Mouse (Mus musculus) splenic B cell, adult 2 months (primary cell): Measurements from ENCODE around the gene Trpm8.

ENCODE experiments used
- DNase-seq: peaks from one replicate; pipeline ENCODE4 v3.0.0-alpha.2; 2011; ENCODE audit warnings: low read depth, low spot score
- H3K27me3 ChIP-seq: 2 replicates; pipeline ENCODE4 v1.6.1; 2012; ENCODE audit warnings: mild to moderate bottlenecking, low read length, moderate library complexity, mixed read lengths; ENCODE audit not compliant: control insufficient read depth, poor library complexity, insufficient read depth, severe bottlenecking
- H3K36me3 ChIP-seq: 2 replicates; pipeline ENCODE4 v1.6.1; 2012; ENCODE audit warnings: mild to moderate bottlenecking, low read length, moderate library complexity, mixed read lengths; ENCODE audit not compliant: control insufficient read depth, poor library complexity, insufficient read depth, severe bottlenecking

Trpm8 gene

DNA sequence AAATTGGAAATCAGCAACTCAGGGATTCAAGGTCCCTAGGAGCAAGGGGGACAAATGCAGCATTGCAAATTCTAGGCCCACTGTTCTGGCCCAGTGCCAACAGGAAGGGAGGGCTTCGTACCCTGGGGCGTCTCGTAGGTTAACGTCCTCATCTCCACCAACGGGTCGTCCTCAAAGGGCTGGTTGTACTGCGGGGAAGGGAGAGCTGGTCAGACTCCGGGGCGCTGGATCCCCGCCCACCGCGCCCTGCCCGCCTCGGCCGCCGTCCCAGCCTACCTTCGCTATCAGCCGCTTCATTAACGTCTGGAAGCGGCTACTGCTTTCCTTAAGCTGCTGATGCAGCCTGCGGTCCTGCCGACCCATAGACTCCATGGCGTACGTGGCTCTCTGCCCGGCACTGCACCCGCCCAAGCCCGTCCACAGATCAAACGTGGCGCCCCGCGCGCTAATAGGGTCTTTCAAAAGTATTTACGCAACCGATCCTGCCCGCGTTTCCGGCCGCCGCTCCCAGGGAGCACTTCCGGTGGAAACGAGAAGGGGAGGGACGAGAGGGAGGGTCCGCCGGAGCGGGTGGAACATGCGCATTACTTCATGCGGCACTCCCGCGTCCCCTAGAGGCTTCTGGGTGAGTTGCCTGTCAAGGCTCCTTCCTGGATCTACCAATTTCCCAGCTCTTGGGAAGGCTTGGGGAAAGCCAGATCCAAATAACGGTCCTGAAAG is at the start of gene Trpm8, which contains the start of gene Hjurp:
Trpm8 (plus strand) TSS at position 564 of the 720 bp plus-strand sequence.
Hjurp (minus strand) TSS at position 536 of the 720 bp plus-strand sequence.
- H3K27me3 ChIP-seq, result no peaks in the 10 kb centered on the region
- peaks cover 7% of the 10 kb centered on the region for H3K36me3 ChIP-seq
- peak; percentile 98 for DNase-seq

DNA sequence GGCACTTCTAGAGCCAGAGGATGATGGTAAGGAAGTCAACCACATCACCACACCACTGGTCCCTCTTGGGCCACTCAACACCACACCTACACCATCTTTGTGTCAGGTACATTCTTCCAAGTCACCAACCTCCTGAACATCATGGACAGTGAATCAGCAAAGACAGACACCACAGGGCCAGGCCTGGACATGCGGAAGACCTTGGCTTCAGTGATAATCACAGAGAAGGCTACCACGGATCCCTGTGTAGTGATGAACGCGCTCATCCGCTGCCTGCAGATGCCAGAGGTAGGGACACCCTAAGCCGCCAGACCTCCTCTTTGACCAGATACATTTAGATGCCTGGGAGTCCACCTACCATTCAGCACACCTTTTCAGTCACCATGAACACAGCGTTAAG is 49.3 kb upstream of the Trpm8 start:
- Histone ChIP-seq H3K36me3 (no peaks in the 10 kb centered on the region), H3K27me3 (no peaks in the 10 kb centered on the region)
- no peak for DNase-seq

GRCm38 (mm10) chr1:88229566-88229965 is 47.9 kb upstream of the Trpm8 start:
- DNase-seq, result no peak
- no peaks in the 10 kb centered on the region for H3K27me3 ChIP-seq

DNA sequence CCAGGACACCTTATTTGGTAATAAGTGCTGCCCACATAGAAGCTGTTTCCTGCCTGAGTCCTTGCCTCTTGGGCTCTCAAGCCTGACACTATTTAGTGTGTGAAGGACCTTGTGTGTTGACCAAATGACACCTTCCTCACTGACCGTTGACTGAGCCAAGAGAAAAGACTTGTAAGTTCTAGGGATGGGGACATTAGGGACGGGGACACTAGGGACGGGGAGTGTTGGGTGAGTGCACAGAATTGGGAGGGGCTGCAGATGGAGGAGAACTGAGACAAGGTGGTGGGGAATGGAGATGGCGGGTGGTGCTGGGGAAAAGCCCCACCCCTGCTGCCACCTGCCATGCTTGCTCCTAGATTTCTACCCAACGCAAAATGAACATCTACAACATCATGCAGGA is 47.5 kb upstream of the Trpm8 start:
- H3K27me3 ChIP-seq, result no peaks in the 10 kb centered on the region
- no peaks in the 10 kb centered on the region for H3K36me3 ChIP-seq
- no peak for DNase-seq

More at GRCm38 (mm10) chr1:88229566-88229965, 47.9 kb upstream of the Trpm8 start:
- H3K36me3 ChIP-seq, result no peaks in the 10 kb centered on the region

DNA sequence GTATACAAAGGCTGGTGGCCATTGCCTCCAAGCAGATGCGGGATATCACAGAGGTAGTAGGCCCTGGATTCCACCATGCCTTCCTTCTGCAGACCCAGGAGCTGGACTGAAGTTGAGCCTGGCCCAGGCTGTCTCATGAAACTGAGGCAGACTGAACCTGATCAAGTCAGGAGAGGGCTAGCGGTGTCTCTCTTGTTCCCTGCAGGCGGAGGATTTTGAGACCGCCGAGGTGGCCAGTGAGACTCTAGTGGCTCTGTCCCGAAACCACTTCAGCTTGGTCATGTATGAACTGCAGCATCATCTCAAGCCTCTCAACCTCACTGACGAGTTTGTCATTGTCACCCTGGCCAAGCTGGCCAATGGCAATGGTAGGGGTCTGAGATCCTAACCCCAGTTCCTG is 47.0 kb upstream of the Trpm8 start:
- Histone ChIP-seq H3K27me3 (no peaks in the 10 kb centered on the region), H3K36me3 (no peaks in the 10 kb centered on the region)
- no peak for DNase-seq

DNA sequence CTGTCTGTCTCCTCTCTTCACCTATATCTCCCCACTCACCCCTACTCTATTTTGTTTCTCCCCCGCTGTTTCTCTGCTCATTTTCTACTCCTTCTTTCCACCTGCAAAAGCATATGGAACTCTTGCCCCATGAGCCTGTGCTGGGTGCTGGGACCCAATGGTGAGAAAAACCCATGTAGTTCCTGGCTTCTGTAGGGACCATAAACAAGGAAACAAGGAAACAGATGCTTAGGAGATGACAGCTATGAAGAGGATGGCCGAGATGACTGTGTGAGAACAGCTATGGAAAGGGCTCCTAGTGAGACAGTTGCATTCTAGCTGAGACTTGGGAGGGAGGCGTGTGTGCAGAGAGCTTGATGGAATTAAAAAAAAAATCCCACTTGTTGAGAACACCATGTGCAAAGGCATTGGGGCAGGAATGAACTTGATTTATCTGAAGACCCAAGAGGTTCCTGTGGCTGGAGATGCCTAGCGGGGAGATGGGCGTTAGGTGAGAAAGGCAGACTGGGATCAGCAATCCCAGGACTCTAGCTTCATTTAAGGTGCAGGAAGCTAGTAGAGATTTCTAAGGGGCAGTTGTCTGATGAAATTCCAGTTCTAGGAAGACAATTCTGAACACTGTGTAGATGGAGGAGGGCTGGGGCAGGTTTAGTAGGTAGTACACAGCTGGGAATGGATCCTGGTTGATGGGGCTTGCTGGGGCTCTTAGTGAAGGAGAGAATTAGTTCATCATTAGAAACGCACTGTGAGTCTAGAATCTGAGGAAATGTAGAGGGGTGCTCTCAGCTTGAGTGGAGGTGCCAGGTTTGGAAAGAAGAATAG is 46.3 kb upstream of the Trpm8 start:
- no peak for DNase-seq
- no peaks in the 10 kb centered on the region for H3K27me3 ChIP-seq
- no peaks in the 10 kb centered on the region for H3K36me3 ChIP-seq

- no peak for DNase-seq
- no peaks in the 10 kb centered on the region for H3K27me3 ChIP-seq
- H3K36me3 ChIP-seq, result no peaks in the 10 kb centered on the region
These were observed 45.5 kb upstream of the Trpm8 start for GRCm38 (mm10) chr1:88231803-88232499.

DNA sequence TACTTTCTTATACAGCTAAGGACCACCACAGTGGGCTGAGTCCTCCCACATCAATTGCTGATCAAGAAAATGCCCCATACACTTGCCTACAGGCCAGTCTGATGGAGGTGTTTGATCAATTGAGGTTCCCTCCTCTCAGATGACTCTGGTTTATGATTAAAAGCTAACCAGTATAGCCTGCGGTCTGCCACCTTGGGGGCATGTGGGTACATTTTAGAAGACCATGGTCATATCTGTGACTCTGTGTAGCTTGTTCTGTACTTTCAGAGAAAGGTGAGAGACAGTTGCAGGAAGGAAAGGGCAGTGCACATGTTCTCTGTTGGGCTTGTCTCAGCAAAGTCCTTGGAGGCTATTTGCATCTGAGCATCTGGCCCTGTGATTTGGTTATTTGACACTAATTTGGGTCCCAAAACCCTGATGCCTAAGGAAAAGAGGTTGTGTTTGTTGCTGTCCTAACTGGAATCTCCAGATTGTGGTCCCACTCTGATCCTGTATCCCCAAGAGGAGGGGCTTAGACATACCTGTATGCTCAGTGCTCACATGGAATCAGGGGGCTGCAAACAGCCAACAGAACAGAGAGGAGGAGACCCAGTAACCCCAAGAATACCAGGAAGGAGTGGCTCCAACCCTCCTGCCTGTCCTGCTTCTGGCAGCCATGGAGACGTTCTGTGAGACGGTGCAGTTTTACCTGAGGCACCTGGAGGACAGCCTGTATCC is 44.6 kb upstream of the Trpm8 start:
- Histone ChIP-seq H3K36me3 (no peaks in the 10 kb centered on the region), H3K27me3 (no peaks in the 10 kb centered on the region)
- no peak for DNase-seq

GRCm38 (mm10) chr1:88233421-88234247 is 43.8 kb upstream of the Trpm8 start:
- DNase-seq, result no peak
- no peaks in the 10 kb centered on the region for H3K36me3 ChIP-seq
- no peaks in the 10 kb centered on the region for H3K27me3 ChIP-seq

- H3K27me3 ChIP-seq, result no peaks in the 10 kb centered on the region
These were observed 43.2 kb upstream of the Trpm8 start for GRCm38 (mm10) chr1:88234248-88234610.

DNA sequence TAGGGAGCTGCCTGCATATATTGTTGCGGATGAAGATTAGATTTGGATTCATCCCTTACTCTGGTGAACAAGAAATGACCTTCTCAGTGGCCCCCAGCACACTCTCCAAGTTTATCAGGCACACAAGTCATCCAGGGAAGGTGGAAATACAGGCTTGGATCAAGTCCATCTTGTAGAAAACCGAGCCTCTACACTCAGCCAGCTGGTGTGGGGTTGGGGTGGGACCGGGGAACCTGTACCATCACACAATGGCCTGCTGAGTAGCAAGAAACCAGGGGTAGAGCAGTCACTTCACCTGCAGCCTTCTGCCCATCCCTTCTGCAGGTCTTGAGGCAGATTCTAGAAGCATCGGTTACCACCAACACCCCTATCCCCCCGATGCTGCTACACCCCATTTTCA is 42.8 kb upstream of the Trpm8 start:
- Histone ChIP-seq H3K36me3 (no peaks in the 10 kb centered on the region), H3K27me3 (no peaks in the 10 kb centered on the region)
- no peak for DNase-seq

More at GRCm38 (mm10) chr1:88234248-88234610, 43.2 kb upstream of the Trpm8 start:
- no peaks in the 10 kb centered on the region for H3K36me3 ChIP-seq
- DNase-seq, result no peak

GRCm38 (mm10) chr1:88235046-88235893 is 42.2 kb upstream of the Trpm8 start:
- no peak for DNase-seq
- H3K27me3 ChIP-seq, result no peaks in the 10 kb centered on the region
- H3K36me3 ChIP-seq, result no peaks in the 10 kb centered on the region

GRCm38 (mm10) chr1:88235894-88236415 is 41.5 kb upstream of the Trpm8 start:
- DNase-seq, result no peak
- H3K27me3 ChIP-seq, result no peaks in the 10 kb centered on the region
- H3K36me3 ChIP-seq, result no peaks in the 10 kb centered on the region
